Mouse (Mus musculus) liver, postnatal 0 days (tissue): ENCODE results near the gene Aff3. TPM values are rescaled to one million over a fixed set of nuclear protein-coding genes. Genes with fewer than 3 reads are reported as not detected.

Source experiments
- ATAC-seq: fragments of 200-750 bp; cut with Nextera tagmentation; 2 replicates; pipeline ENCODE4 v1.8.0; 2017; ENCODE audit warnings: mild to moderate bottlenecking, moderate library complexity
- DNase-seq: peaks from one replicate; pipeline ENCODE4 v3.0.0-alpha.2; 2016
- H3K27ac ChIP-seq: fragments of 300-500 bp; sonication (generic); 2 replicates; pipeline ENCODE4 v1.5.1; 2014; ENCODE audit warnings: antibody characterized with exemption, moderate library complexity, mild to moderate bottlenecking, low read depth
- H3K27me3 ChIP-seq: fragments of 300-500 bp; sonication (generic); 2 replicates; pipeline ENCODE4 v1.6.1; 2014; ENCODE audit warnings: low read length, control low read depth, mixed read lengths; ENCODE audit not compliant: insufficient read depth
- H3K36me3 ChIP-seq: fragments of 300-500 bp; sonication (generic); replicated peaks from 2 replicates; pipeline ENCODE4 v1.6.1; 2014; ENCODE audit warnings: mild to moderate bottlenecking, control low read depth, low read length, moderate library complexity, mixed read lengths; ENCODE audit not compliant: insufficient read depth
- H3K4me1 ChIP-seq: fragments of 300-500 bp; sonication (generic); 2 replicates; pipeline ENCODE4 v1.6.1; 2014; ENCODE audit warnings: antibody characterized with exemption, mild to moderate bottlenecking, control low read depth; ENCODE audit not compliant: insufficient read depth
- H3K4me2 ChIP-seq: fragments of 300-500 bp; sonication (generic); 2 replicates; pipeline ENCODE4 v1.6.1; 2014; ENCODE audit warnings: low read depth, mild to moderate bottlenecking, low read length, moderate library complexity, mixed read lengths
- H3K4me3 ChIP-seq: fragments of 300-500 bp; sonication (generic); 2 replicates; pipeline ENCODE4 v1.5.1; 2014; ENCODE audit warnings: low read depth, low read length
- H3K9ac ChIP-seq: fragments of 300-500 bp; sonication (generic); replicated peaks from 2 replicates; pipeline ENCODE4 v1.6.1; 2014; ENCODE audit warnings: mild to moderate bottlenecking, moderate library complexity
- H3K9me3 ChIP-seq: fragments of 300-500 bp; sonication (generic); 2 replicates; pipeline ENCODE4 v1.6.1; 2016; ENCODE audit warnings: mild to moderate bottlenecking, control low read depth, low read length, mixed read lengths
- CTCF ChIP-seq: sonication (generic); IDR thresholded peaks from 2 replicates; pipeline ENCODE4 v1.5.1; 2016; ENCODE audit warnings: antibody characterized with exemption, low read depth
- EP300 ChIP-seq: IDR thresholded peaks from 2 replicates; pipeline ENCODE4 v1.6.1; 2016; ENCODE audit warnings: antibody characterized with exemption, low read depth, mild to moderate bottlenecking
- WGBS: fragments of 180-500 bp; shearing (Covaris S2); extraction: QIAGEN DNeasy Blood & Tissue Kit; methylation state at CpG from one replicate; pipeline ENCODE4 v1.1.7; 2014; ENCODE audit not compliant: insufficient replicate concordance; 5-methylcytosine and 5-hydroxymethylcytosine counted together
- polyA plus RNA-seq: library from polyadenylated mRNA; unstranded; fragments of >200 nt; fragmentation: Nextera tagmentation; extraction: Ambion mirVana; gene quantifications from 2 replicates; pipeline ENCODE4 v1.2.1, GENCODE M21; 2015

Aff3 gene
- polyA plus RNA-seq, 1 experiment from 2014 or later, result 1.1 TPM

DNA sequence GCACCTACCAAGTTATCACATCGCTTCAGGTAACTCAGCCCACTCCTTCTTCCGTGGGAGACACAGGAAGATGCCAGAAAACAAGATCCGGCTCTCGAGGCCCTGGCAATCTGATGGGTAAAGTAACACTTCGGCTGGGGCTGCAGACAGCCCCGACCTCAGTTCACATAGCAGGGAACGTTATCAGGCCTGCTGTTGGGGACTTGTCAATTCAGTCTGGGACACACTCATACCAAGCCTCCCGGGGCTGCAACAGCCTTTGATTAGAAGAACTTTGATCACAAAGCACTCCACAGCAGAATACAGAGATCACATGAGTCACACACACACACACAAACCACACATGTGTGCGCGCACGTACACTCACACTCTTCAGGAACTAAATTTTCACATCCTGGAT lies 193.9 kb downstream of the Aff3 start:
- TF ChIP-seq EP300 (no peak), CTCF (no peak)
- Histone ChIP-seq H3K9ac (no peak overlapping the region), H3K4me3 (no peak overlapping the region), H3K36me3 (no peaks in the 10 kb centered on the region), H3K9me3 (no peaks in the 10 kb centered on the region), H3K27me3 (no peaks in the 10 kb centered on the region), H3K4me2 (no peak overlapping the region), H3K4me1 (0 out of 2 replicates have a peak, but pooled peaks cover 3% of the 10 kb centered on the region), H3K27ac (no peak overlapping the region)
- WGBS, result 58% methylated on average over 11 of the region's 11 CpGs
- DNase-seq, result no peak
- no peak for ATAC-seq

DNA sequence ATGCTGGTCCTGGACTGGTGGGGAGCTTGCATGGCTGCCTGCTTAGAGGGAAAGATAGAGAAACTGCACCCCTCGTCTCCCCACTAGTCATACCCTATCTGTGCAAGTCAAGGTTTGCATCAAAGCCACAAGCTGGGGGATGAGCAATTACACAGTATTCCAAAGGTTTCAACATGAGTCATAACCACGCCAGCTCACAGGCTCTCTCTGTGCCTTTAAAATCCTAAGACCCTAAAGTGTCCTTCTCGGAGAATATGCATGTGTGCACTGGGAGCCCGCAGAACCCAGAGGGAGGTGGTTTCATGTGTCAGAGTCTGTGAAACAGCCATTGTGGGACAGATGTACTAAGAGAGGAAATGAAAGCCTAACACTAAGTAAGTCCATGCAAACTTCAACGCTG lies 194.6 kb downstream of the Aff3 start:
- H3K27ac ChIP-seq, result no peak overlapping the region
- TF ChIP-seq EP300 (no peak), CTCF (no peak)
- no peak overlapping the region for H3K4me2 ChIP-seq
- H3K4me3 ChIP-seq, result no peak overlapping the region
- no peaks in the 10 kb centered on the region for H3K9me3 ChIP-seq
- H3K9ac ChIP-seq, result no peak overlapping the region
- no peaks in the 10 kb centered on the region for H3K36me3 ChIP-seq
- DNase-seq (no peak), ATAC-seq (no peak)
- 56% methylated on average over 5 of the region's 5 CpGs for WGBS
- no peaks in the 10 kb centered on the region for H3K27me3 ChIP-seq
- H3K4me1 ChIP-seq, result 0 out of 2 replicates have a peak, but pooled peaks cover 1% of the 10 kb centered on the region

DNA sequence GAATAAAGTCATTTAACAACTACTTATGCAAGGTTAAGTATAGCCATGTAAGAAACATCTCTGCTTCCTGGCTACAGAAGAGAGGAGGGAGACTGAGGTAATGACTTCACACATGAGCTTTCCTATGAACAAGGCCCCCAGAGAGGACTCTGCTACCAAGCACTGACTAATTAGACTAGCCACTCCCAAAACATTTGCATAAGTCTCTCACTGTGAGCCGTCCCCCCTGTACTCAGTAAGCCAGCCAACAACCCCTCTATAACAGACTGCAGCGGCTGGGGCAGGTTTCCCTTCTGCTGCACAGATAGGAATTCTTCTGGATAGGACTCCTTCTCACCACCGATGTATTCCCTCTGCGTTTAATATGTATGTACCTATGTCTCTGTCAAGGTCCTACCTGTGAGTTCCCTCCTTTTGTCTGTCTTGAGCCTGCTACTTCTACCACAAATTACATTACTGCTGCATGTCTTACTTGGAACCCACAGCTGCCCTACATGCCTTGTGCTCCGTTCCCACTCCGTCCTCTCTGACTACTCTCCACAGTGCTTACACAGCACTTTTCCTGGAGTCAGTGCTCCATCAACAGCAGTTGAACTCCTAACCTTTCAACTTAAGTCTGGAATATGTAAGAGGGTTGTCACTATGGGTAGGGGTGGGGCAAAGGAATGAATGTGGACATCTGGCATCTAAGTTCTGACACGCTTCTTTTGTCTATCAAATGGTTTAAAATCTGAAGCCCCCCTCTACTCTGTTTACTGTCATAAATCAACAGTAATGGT lies 197.3 kb downstream of the Aff3 start:
- no peak overlapping the region for H3K4me2 ChIP-seq
- DNase-seq (no peak), ATAC-seq (no peak)
- H3K9me3 ChIP-seq, result no peaks in the 10 kb centered on the region
- no peak overlapping the region for H3K9ac ChIP-seq
- TF ChIP-seq EP300 (no peak), CTCF (no peak)
- no peaks in the 10 kb centered on the region for H3K36me3 ChIP-seq
- no peaks in the 10 kb centered on the region for H3K4me1 ChIP-seq
- H3K4me3 ChIP-seq, result no peak overlapping the region
- WGBS, result 69% methylated on average over 7 of the region's 7 CpGs
- H3K27ac ChIP-seq, result no peak overlapping the region
- H3K27me3 ChIP-seq, result no peaks in the 10 kb centered on the region

DNA sequence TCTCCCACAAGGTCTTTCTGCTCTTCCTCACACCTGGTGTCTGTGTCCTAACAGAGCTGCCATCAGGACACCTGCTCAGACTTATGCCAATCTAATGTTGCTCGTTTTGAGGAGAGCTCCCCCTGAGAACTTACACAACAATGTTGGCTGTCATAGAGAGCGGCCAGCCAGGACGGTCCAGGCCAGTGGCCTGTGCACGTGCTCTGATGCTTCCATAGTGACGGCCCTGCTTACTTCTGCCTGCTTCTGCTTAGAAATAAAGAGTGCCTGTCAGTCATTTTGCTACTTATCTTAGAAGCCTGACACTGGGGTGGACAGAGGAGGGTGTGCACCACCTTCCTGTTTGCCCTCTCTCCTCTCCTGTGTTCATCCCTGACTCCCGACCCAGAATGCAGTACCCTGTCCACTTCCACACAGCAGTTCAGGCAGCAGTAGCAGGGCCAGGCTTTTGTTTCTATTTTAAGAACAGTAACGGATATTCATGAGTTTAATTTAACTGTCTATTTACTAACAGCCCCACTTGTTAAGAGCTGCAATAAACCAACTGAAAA lies 208.0 kb downstream of the Aff3 start:
- Histone ChIP-seq H3K4me3 (no peak overlapping the region), H3K4me2 (no peak overlapping the region), H3K4me1 (no peaks in the 10 kb centered on the region), H3K9ac (no peak overlapping the region), H3K27ac (no peak overlapping the region), H3K27me3 (no peaks in the 10 kb centered on the region), H3K9me3 (no peaks in the 10 kb centered on the region), H3K36me3 (no peaks in the 10 kb centered on the region)
- 49% methylated on average over 7 of the region's 7 CpGs for WGBS
- ATAC-seq (no peak), DNase-seq (no peak)
- TF ChIP-seq CTCF, result no peak
- TF ChIP-seq EP300, result no peak

DNA sequence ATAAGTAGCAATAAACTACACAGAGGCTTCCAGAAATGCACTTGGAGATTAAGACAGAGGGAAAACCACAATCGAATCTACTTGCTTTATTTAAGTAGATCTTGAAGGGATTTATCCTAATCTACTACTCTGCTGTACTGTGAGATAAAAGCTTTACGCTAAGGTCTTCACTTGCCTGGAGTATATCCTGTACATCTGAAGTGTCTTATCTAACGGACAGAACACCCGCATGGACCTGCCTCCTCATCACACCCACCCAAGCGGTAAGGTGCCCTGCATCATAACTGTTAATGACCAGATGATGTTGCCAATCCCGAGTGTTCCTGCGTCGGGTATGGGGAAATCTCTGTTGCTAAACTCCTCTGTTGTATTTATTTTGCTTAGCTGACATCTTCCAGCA lies 209.8 kb downstream of the Aff3 start:
- ATAC-seq, result no peak

DNA sequence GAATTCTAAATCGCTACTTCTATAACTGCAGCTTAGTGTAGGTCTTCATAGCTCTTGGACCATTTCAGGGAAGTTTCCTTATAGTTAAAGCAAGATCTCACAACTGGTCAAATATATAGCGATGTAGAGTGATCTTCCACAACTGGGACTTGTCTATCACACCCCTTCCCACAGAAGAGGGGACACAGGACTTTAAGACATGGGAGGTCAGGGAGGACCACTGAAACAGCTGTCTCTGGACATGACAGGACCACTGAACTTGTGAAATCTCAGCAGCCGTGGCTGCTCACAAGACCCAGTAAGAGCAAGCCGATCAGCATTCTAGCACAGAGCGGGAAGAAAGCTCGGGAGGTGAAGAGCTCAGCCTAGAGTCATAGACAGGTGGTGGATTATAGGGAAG lies 213.4 kb downstream of the Aff3 start:
- Histone ChIP-seq H3K4me3 (no peak overlapping the region), H3K4me2 (no peak overlapping the region), H3K9ac (no peak overlapping the region), H3K36me3 (no peaks in the 10 kb centered on the region), H3K4me1 (peaks cover 21% of the 10 kb centered on the region), H3K27ac (no peak overlapping the region), H3K27me3 (no peaks in the 10 kb centered on the region), H3K9me3 (no peaks in the 10 kb centered on the region)
- no peak for DNase-seq
- 91% methylated on average over 6 of the region's 6 CpGs for WGBS
- no peak for ATAC-seq
- TF ChIP-seq EP300, result no peak
- no peak for TF ChIP-seq CTCF

More for the DNA sequence above, 209.8 kb downstream of the Aff3 start:
- no peaks in the 10 kb centered on the region for H3K36me3 ChIP-seq
- no peak overlapping the region for H3K9ac ChIP-seq
- H3K27ac ChIP-seq, result no peak overlapping the region
- DNase-seq, result no peak
- H3K4me1 ChIP-seq, result no peaks in the 10 kb centered on the region
- no peak overlapping the region for H3K4me2 ChIP-seq
- H3K4me3 ChIP-seq, result no peak overlapping the region
- TF ChIP-seq CTCF, result no peak
- TF ChIP-seq EP300, result no peak
- H3K27me3 ChIP-seq, result no peaks in the 10 kb centered on the region
- 64% methylated on average over 8 of the region's 8 CpGs for WGBS
- no peaks in the 10 kb centered on the region for H3K9me3 ChIP-seq
